Mouse (Mus musculus) forebrain, embryonic 16.5 days (tissue): Measurements from ENCODE around the gene Car8. TPM values are rescaled to one million over a fixed set of nuclear protein-coding genes. Genes with fewer than 3 reads are reported as not detected.

ENCODE experiments used
- ATAC-seq: fragments of 200-750 bp; cut with Nextera tagmentation; 2 replicates; pipeline ENCODE4 v1.8.0; 2017; ENCODE audit warnings: mild to moderate bottlenecking, moderate library complexity
- H3K27ac ChIP-seq: fragments of 300-500 bp; sonication (generic); 2 replicates; pipeline ENCODE4 v1.5.1; 2014; ENCODE audit warnings: low read length, control low read depth
- H3K27me3 ChIP-seq: fragments of 300-500 bp; sonication (generic); replicated peaks from 2 replicates; pipeline ENCODE4 v1.6.1; 2014; ENCODE audit warnings: low read length; ENCODE audit not compliant: control insufficient read depth, insufficient read depth
- H3K36me3 ChIP-seq: fragments of 300-500 bp; sonication (generic); 2 replicates; pipeline ENCODE4 v1.6.1; 2014; ENCODE audit not compliant: control insufficient read depth, insufficient read depth
- H3K4me1 ChIP-seq: fragments of 300-500 bp; sonication (generic); replicated peaks from 2 replicates; pipeline ENCODE4 v1.6.1; 2014; ENCODE audit warnings: low read length; ENCODE audit not compliant: control insufficient read depth, insufficient read depth
- H3K4me2 ChIP-seq: fragments of 300-500 bp; sonication (generic); 2 replicates; pipeline ENCODE4 v1.6.1; 2014; ENCODE audit warnings: mild to moderate bottlenecking, low read length, control low read depth
- H3K4me3 ChIP-seq: fragments of 300-500 bp; sonication (generic); replicated peaks from 2 replicates; pipeline ENCODE4 v1.5.1; 2014; ENCODE audit warnings: mild to moderate bottlenecking, low read length, control low read depth
- H3K9ac ChIP-seq: fragments of 300-500 bp; sonication (generic); replicated peaks from 2 replicates; pipeline ENCODE4 v1.6.1; 2014; ENCODE audit warnings: low read depth, low read length, control low read depth
- H3K9me3 ChIP-seq: fragments of 300-500 bp; sonication (generic); 2 replicates; pipeline ENCODE4 v1.6.1; 2016; ENCODE audit warnings: low read length; ENCODE audit not compliant: control insufficient read depth
- WGBS: fragments of 180-500 bp; shearing (Covaris S2); extraction: QIAGEN DNeasy Blood & Tissue Kit; methylation state at CpG from one replicate; pipeline ENCODE4 v1.1.7; 2014; 5-methylcytosine and 5-hydroxymethylcytosine counted together
- polyA plus RNA-seq: library from polyadenylated mRNA; unstranded; fragments of >200 nt; fragmentation: Nextera tagmentation; extraction: Ambion mirVana; gene quantifications from 2 replicates; pipeline ENCODE4 v1.2.1, GENCODE M21; 2015

Car8 gene
- 3.9 and 4.2 TPM in 2 replicates for polyA plus RNA-seq

DNA sequence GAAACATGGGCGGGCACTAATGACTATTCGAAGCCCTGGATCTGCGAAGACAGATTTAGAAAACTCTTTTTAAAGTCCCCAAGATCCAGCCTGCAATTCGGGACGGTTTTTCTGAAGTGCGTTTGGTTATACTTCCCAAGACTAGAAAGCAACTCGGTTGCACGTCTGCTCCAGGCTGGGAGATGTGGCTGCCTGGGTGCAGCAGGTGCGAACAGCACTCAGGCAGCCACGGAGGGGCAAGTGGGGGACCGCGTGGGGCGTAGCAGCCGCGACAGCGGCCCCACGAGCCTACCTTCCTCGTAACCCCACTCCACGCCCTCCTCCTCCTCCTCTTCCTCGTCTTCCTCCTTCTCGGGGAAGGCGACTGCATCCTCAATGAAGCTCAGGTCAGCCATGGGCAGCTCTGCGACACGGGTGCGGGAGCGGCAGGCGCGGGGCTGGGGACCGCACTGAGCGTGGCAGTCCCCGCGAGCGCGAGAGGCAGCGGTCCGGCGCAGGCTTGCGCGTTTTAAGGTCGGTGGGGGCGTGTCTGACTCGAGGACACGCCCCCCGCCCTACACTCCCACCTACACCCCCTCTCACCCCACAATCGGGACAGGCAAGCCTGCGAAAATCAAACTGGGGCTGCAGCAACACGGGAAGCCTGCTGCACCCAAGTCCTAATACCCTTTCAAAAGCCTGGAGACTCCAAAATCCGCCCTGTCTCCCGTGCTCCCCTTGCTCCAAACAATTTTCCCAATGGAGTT, at the start of gene Car8:
Gene Car8, minus strand, starts transcription at position 482 of the 746 bp plus-strand sequence.
- whole genome bisulfite sequencing, result under 1% methylated on average over 48 of the region's 49 CpGs
- H3K4me1 ChIP-seq, result peaks cover 8% of the 10 kb centered on the region; the same call in 1 of the 2 replicates
- H3K9ac ChIP-seq, result peak within 1 kb of the TSS; percentile 74
- peaks cover 5% of the 10 kb centered on the region; the same call in 1 of the 2 replicates for H3K27me3 ChIP-seq
- peak within 1 kb of the TSS; percentile 70 for H3K4me3 ChIP-seq
- no peak within 1 kb of the TSS for H3K27ac ChIP-seq
- peak; percentile 97 for ATAC-seq
- peak within 1 kb of the TSS; percentile 99 for H3K4me2 ChIP-seq
- no peaks in the 10 kb centered on the region for H3K36me3 ChIP-seq
- H3K9me3 ChIP-seq, result no peaks in the 10 kb centered on the region

DNA sequence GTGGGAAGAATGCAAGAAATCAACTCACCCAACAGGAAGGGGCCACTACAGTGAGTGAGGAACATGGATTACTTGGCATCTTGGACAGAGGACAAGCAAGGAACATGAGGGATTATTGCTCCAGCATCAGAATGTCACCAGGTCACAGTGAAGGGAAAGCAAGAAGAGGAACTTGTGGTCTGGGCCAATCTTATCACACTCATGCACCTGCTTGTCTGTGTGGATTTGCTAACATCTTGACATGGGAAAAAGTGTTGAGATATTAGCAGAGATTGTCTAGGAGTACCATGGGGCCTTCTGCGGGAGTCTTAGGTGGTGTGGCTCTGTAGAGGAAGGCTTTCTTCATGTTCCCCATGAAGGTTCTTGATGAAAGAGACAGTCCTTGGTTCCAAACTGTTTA, 46.1 kb upstream of the Car8 start:
- H3K9me3 ChIP-seq, result no peaks in the 10 kb centered on the region
- no peak overlapping the region for H3K4me2 ChIP-seq
- no peak overlapping the region for H3K27ac ChIP-seq
- H3K4me3 ChIP-seq, result no peak overlapping the region
- no peaks in the 10 kb centered on the region for H3K4me1 ChIP-seq
- no peak overlapping the region for H3K9ac ChIP-seq
- H3K27me3 ChIP-seq, result no peaks in the 10 kb centered on the region
- WGBS, result 96% methylated on average over 1 of the region's 1 CpGs
- no peaks in the 10 kb centered on the region for H3K36me3 ChIP-seq
- ATAC-seq, result no peak

- H3K4me2 ChIP-seq, result no peak overlapping the region
- H3K9me3 ChIP-seq, result no peaks in the 10 kb centered on the region
- no peak overlapping the region for H3K9ac ChIP-seq
- H3K4me1 ChIP-seq, result no peaks in the 10 kb centered on the region
- whole genome bisulfite sequencing, result 97% methylated on average over 2 of the region's 2 CpGs
- H3K27ac ChIP-seq, result no peak overlapping the region
- H3K36me3 ChIP-seq, result no peaks in the 10 kb centered on the region
- no peak for ATAC-seq
- no peaks in the 10 kb centered on the region for H3K27me3 ChIP-seq
- no peak overlapping the region for H3K4me3 ChIP-seq
These were observed 39.3 kb upstream of the Car8 start for GRCm38 (mm10) chr4:8278159-8278558.

GRCm38 (mm10) chr4:8249805-8250204, 11.0 kb upstream of the Car8 start:
- Histone ChIP-seq H3K27ac (no peak overlapping the region), H3K36me3 (no peaks in the 10 kb centered on the region), H3K9ac (no peak overlapping the region), H3K4me3 (no peak overlapping the region), H3K27me3 (no peaks in the 10 kb centered on the region), H3K4me2 (no peak overlapping the region), H3K4me1 (no peaks in the 10 kb centered on the region), H3K9me3 (no peaks in the 10 kb centered on the region)
- WGBS, result 65% methylated on average over 3 of the region's 3 CpGs
- ATAC-seq, result peak; percentile 66

DNA sequence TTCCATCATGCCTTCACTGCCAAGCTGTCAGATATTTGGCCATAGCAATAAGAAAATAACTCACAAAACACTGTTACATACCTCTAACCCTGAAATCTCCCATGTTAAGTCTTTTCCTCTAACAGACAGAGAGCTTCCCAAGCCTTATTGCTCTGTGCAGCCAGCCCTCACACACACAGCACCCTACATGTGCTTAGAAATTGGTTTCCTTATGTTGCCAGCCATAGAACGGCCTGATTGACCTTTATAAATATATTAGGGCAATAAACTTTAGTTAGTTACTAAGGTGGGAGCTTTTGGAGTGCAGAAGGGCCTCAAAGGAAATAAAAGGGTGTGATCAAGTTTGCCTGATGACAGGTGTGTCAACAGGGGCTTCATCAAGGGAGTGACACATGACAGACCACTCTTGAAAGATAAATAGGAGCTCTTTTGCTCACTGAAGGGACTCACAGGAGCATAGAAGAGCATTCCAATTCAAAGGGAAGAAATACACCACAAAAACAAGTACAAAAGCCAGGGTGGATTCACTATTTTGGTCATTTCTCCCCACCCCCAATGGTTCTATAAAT, 6.7 kb upstream of the Car8 start:
- no peak overlapping the region for H3K4me2 ChIP-seq
- H3K4me3 ChIP-seq, result no peak overlapping the region
- no peaks in the 10 kb centered on the region for H3K9me3 ChIP-seq
- H3K4me1 ChIP-seq, result no peaks in the 10 kb centered on the region
- no peak overlapping the region for H3K9ac ChIP-seq
- WGBS, result 82% methylated on average over 1 of the region's 1 CpGs
- no peaks in the 10 kb centered on the region for H3K36me3 ChIP-seq
- ATAC-seq, result no peak
- H3K27me3 ChIP-seq, result no peaks in the 10 kb centered on the region
- H3K27ac ChIP-seq, result no peak overlapping the region

DNA sequence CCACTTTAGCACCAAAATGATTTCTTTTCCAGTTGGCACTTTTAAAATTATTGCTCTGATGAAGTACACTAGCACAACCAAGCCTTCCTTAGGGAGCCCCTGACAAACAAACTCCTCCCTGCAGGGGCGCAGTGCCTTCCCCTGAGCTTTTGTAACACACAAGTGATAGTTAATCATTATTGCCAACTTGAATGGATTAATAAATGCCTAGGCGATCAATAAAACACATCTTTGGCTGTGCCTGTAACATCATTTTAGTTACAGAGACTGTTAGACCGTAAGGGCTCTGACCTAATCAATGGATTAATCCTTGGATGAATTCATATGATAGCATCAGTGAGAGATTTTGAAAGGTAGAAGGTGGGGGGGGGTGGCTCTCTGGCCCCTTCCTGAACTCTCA, 6.2 kb upstream of the Car8 start:
- 90% methylated on average over 3 of the region's 3 CpGs for WGBS
- no peak overlapping the region for H3K4me3 ChIP-seq
- no peaks in the 10 kb centered on the region for H3K27me3 ChIP-seq
- no peaks in the 10 kb centered on the region for H3K9me3 ChIP-seq
- no peak overlapping the region for H3K4me2 ChIP-seq
- no peak overlapping the region for H3K9ac ChIP-seq
- no peaks in the 10 kb centered on the region for H3K36me3 ChIP-seq
- ATAC-seq, result no peak
- H3K27ac ChIP-seq, result no peak overlapping the region
- H3K4me1 ChIP-seq, result no peaks in the 10 kb centered on the region

GRCm38 (mm10) chr4:8239699-8240098, 858 bp upstream of the Car8 start:
- Histone ChIP-seq H3K27me3 (peaks cover 5% of the 10 kb centered on the region; the same call in 1 of the 2 replicates), H3K4me1 (peaks cover 8% of the 10 kb centered on the region; the same call in 1 of the 2 replicates), H3K36me3 (no peaks in the 10 kb centered on the region), H3K4me3 (no peak overlapping the region), H3K4me2 (no peak overlapping the region), H3K27ac (no peak overlapping the region), H3K9ac (no peak overlapping the region), H3K9me3 (no peaks in the 10 kb centered on the region)
- no peak for ATAC-seq
- WGBS, result 68% methylated on average over 11 of the region's 11 CpGs

GRCm38 (mm10) chr4:8239306-8239670, 447 bp upstream of the Car8 start:
- Histone ChIP-seq H3K27me3 (peaks cover 5% of the 10 kb centered on the region; the same call in 1 of the 2 replicates), H3K4me3 (peak overlapping the region; percentile 70), H3K4me1 (peaks cover 8% of the 10 kb centered on the region; the same call in 1 of the 2 replicates), H3K27ac (no peak overlapping the region), H3K9me3 (no peaks in the 10 kb centered on the region), H3K9ac (peak overlapping the region; percentile 74), H3K4me2 (peak overlapping the region; percentile 99), H3K36me3 (no peaks in the 10 kb centered on the region)
- ATAC-seq, result peak; percentile 51
- WGBS, result 19% methylated on average over 11 of the region's 11 CpGs

GRCm38 (mm10) chr4:8232393-8233111, 6.3 kb downstream of the Car8 start:
- Histone ChIP-seq H3K27me3 (peaks cover 1% of the 10 kb centered on the region; the same call in 1 of the 2 replicates), H3K9me3 (no peaks in the 10 kb centered on the region), H3K9ac (no peak overlapping the region), H3K36me3 (no peaks in the 10 kb centered on the region), H3K27ac (no peak overlapping the region), H3K4me1 (no peaks in the 10 kb centered on the region), H3K4me2 (no peak overlapping the region), H3K4me3 (no peak overlapping the region)
- ATAC-seq, result no peak
- WGBS, result 75% methylated on average over 12 of the region's 12 CpGs
